Mouse (Mus musculus) liver, embryonic 14.5 days (tissue): Measurements from ENCODE around the gene Slc25a24.

ENCODE experiments used
- CTCF ChIP-seq: IDR thresholded peaks from 2 replicates; pipeline ENCODE4 v1.5.1; 2016; ENCODE audit warnings: antibody characterized with exemption, low read depth, control low read depth
- EP300 ChIP-seq: IDR thresholded peaks from 2 replicates; pipeline ENCODE4 v1.6.1; 2016; ENCODE audit warnings: antibody characterized with exemption, low read depth

- TF ChIP-seq CTCF (no peak), EP300 (no peak)
Measured at GRCm38 (mm10) chr3:109155926-109156669, 33.1 kb downstream of the Slc25a24 start.
